Mouse (Mus musculus): ENCODE results near the gene Atxn2.

- TF ChIP-seq CTCF (IDR thresholded peaks at IDR 0.05) (no peak), EP300 (IDR thresholded peaks at IDR 0.05) (no peak)
These were observed 3.8 kb downstream of the Atxn2 start for GRCm38 (mm10) chr5:121714928-121715327.
